Mouse (Mus musculus) limb, embryonic 12.5 days (tissue): Measurements from ENCODE around the gene Arhgap18. TPM values are rescaled to one million over a fixed set of nuclear protein-coding genes. Genes with fewer than 3 reads are reported as not detected.

Source experiments
- ATAC-seq: fragments of 200-750 bp; cut with Nextera tagmentation; 2 replicates; pipeline ENCODE4 v1.8.0; 2017; ENCODE audit warnings: low read depth, moderate TSS enrichment; ENCODE audit not compliant: insufficient number of reproducible peaks, insufficient read depth, low FRiP score, low TSS enrichment
- H3K27ac ChIP-seq: fragments of 300-500 bp; sonication (generic); 2 replicates; pipeline ENCODE4 v1.5.1; 2016; ENCODE audit warnings: mild to moderate bottlenecking, moderate library complexity
- H3K27me3 ChIP-seq: fragments of 300-500 bp; sonication (generic); 2 replicates; pipeline ENCODE4 v1.6.1; 2016; ENCODE audit warnings: mild to moderate bottlenecking, moderate library complexity
- H3K36me3 ChIP-seq: fragments of 300-500 bp; sonication (generic); 2 replicates; pipeline ENCODE4 v1.6.1; 2016; ENCODE audit warnings: mild to moderate bottlenecking, moderate library complexity
- H3K4me1 ChIP-seq: fragments of 300-500 bp; sonication (generic); replicated peaks from 2 replicates; pipeline ENCODE4 v1.6.1; 2016
- H3K4me2 ChIP-seq: fragments of 300-500 bp; sonication (generic); 2 replicates; pipeline ENCODE4 v1.6.1; 2016; ENCODE audit warnings: mild to moderate bottlenecking, moderate library complexity
- H3K4me3 ChIP-seq: fragments of 300-500 bp; sonication (generic); replicated peaks from 2 replicates; pipeline ENCODE4 v1.5.1; 2016; ENCODE audit warnings: mild to moderate bottlenecking
- H3K9ac ChIP-seq: fragments of 300-500 bp; sonication (generic); replicated peaks from 2 replicates; pipeline ENCODE4 v1.6.1; 2016; ENCODE audit warnings: mild to moderate bottlenecking, moderate library complexity
- H3K9me3 ChIP-seq: fragments of 300-500 bp; sonication (generic); 2 replicates; pipeline ENCODE4 v1.6.1; 2016; ENCODE audit warnings: mild to moderate bottlenecking, moderate library complexity
- WGBS: fragments of 180-500 bp; shearing (Covaris S2); methylation state at CpG from one replicate; pipeline ENCODE4 v1.1.7; 2016; 5-methylcytosine and 5-hydroxymethylcytosine counted together
- polyA plus RNA-seq: library from polyadenylated mRNA; unstranded; fragments of >200 nt; fragmentation: Nextera tagmentation; extraction: Ambion mirVana; gene quantifications from 2 replicates; pipeline ENCODE4 v1.2.1, GENCODE M21; 2016

Gene Arhgap18
- polyA plus RNA-seq, 1 experiment from 2014 or later: 16.6 TPM

DNA sequence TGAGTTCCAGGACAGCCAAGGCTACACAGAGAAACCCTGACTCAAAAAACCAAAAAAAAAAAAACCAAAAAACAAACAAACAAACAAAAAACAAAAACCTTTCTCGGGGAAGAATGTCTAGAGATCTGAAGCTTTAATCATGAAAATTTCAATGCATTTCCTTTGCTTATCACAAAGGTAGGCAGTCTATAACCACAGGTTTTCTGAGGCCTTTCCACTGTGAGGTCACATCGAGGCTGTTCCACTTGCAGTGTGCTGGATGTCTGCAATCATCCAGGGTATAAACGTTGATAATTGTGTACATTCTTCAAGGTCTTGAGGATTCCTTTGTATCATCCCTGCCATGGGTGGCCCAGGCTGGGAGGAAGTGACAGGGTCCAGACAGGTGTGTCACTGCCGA, 7.9 kb downstream of the Arhgap18 start:
- no peaks in the 10 kb centered on the region for H3K9me3 ChIP-seq
- H3K27ac ChIP-seq: no peak overlapping the region
- no peaks in the 10 kb centered on the region for H3K27me3 ChIP-seq
- H3K36me3 ChIP-seq: no peaks in the 10 kb centered on the region
- H3K4me2 ChIP-seq: no peak overlapping the region
- no peak for ATAC-seq
- no peak overlapping the region for H3K4me3 ChIP-seq
- H3K9ac ChIP-seq: no peak overlapping the region
- WGBS: 85% methylated on average over 4 of the region's 4 CpGs
- H3K4me1 ChIP-seq: peaks cover 7% of the 10 kb centered on the region

DNA sequence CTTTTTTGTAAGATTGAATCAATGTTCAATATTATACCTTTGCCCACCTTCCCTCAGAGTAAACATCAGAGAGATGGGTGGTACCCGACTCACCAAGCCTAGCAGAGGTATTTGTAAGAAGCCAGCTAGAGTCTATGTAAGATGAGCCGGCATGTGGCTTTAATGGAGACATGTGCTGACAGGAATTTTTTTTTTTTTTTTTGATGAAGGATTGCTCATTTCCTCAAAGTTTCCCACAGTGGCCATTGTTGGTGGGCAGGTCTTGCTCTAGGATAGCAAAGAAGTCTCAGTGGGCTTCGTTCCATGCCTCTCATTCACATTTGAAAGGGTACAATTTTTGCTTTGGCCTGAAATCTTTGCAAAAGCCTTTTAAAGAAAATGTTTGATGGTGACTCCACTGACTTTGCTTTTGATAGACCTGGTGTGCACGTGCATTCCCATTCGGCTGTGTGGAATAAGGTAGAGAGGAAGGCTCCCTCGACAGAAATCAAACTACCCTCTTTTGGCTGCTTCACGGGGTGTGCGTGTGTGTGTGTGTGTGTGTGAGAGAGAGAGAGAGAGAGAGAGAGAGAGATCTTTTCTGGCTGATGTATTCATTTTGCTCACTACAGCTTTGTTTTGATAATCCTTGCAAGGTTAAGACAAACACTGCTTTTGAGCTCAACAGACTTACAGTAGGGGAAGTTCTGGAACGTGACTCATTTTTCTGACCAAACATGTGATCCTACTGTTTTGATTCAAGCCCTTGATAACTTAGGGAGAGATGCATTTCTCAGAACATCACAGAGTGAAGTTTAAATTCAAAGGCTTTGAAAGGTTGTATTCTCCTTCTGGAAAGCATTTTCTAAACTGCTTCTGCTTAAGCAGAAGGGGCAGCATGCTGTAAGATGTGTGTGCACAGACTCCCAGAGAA, 9.0 kb downstream of the Arhgap18 start:
- H3K27ac ChIP-seq: no peak overlapping the region
- H3K4me1 ChIP-seq: peaks cover 7% of the 10 kb centered on the region
- no peak overlapping the region for H3K4me2 ChIP-seq
- no peaks in the 10 kb centered on the region for H3K9me3 ChIP-seq
- WGBS: 69% methylated on average over 9 of the region's 9 CpGs
- H3K9ac ChIP-seq: no peak overlapping the region
- no peaks in the 10 kb centered on the region for H3K27me3 ChIP-seq
- H3K36me3 ChIP-seq: no peaks in the 10 kb centered on the region
- no peak for ATAC-seq
- no peak overlapping the region for H3K4me3 ChIP-seq

DNA sequence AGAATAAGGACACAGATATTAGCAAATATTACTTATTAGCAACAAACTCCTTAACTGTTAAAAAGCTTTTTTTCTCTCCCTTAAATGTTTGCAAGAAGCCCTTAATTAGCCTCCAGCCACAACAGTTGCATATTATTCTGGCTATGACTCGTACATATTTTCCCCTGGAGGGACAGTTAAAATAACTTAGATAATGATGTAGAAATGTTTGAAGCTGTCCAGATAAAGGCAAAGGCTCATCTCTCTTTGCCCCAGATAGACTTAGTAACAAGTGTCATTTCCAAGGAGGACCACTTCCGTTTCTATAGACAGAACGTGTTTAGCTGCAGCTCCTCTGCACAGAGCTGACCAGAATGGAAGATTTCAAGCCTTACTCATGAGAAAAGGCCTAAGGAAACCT, 14.0 kb downstream of the Arhgap18 start:
- no peak overlapping the region for H3K4me3 ChIP-seq
- no peaks in the 10 kb centered on the region for H3K9me3 ChIP-seq
- H3K27ac ChIP-seq: no peak overlapping the region
- no peak overlapping the region for H3K4me2 ChIP-seq
- H3K4me1 ChIP-seq: no peaks in the 10 kb centered on the region
- 76% methylated on average over 3 of the region's 3 CpGs for WGBS
- no peaks in the 10 kb centered on the region for H3K27me3 ChIP-seq
- no peaks in the 10 kb centered on the region for H3K36me3 ChIP-seq
- H3K9ac ChIP-seq: no peak overlapping the region
- no peak for ATAC-seq

DNA sequence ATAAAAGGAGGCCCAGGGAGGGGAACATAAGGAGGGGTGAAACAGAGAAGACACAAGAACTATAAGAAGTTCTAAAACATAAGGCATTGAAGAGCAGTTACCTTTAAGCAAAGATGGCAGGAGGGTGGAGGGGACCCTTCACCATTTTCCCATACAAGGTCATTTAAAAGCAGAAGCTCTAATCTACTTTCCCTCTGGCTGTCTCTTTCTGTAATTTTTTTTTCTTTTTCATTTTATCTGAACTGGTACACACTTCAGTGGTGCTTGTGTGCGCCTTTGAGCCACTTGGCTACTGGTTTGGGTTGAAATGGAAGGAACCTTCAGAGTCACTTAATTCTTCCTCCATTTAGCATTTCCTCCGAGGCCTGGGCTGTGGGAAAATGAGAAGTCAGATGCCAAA, 15.7 kb downstream of the Arhgap18 start:
- Histone ChIP-seq H3K4me2 (no peak overlapping the region), H3K36me3 (no peaks in the 10 kb centered on the region), H3K27me3 (no peaks in the 10 kb centered on the region), H3K9ac (no peak overlapping the region), H3K9me3 (no peaks in the 10 kb centered on the region), H3K4me3 (no peak overlapping the region), H3K4me1 (peaks cover 11% of the 10 kb centered on the region; the same call in 1 of the 2 replicates), H3K27ac (no peak overlapping the region)
- WGBS: 81% methylated on average over 2 of the region's 2 CpGs
- no peak for ATAC-seq

DNA sequence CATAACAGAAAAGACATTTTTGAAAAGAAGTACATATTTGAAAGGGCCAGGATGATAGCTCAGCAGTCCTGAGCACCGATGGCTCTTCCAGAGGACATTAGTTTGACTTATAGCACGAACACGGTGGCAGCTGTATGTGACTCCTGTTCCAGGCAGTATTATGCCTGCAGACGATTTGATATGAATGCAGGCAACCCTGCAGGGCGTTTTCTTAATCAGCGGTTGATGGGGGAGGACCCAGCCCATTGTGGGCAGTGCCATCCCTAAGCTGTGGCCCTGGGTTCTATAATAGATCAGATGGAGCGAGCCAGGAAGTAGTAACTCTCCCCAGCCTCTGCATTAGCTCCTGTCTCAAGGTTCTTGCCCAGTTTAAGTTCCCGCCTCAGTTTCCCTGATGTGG, 16.8 kb downstream of the Arhgap18 start:
- no peak overlapping the region for H3K4me2 ChIP-seq
- no peaks in the 10 kb centered on the region for H3K27me3 ChIP-seq
- H3K9me3 ChIP-seq: no peaks in the 10 kb centered on the region
- H3K4me3 ChIP-seq: no peak overlapping the region
- H3K9ac ChIP-seq: no peak overlapping the region
- no peaks in the 10 kb centered on the region for H3K36me3 ChIP-seq
- H3K27ac ChIP-seq: no peak overlapping the region
- 83% methylated on average over 8 of the region's 8 CpGs for WGBS
- H3K4me1 ChIP-seq: peaks cover 16% of the 10 kb centered on the region; the same call in 1 of the 2 replicates
- ATAC-seq: no peak

DNA sequence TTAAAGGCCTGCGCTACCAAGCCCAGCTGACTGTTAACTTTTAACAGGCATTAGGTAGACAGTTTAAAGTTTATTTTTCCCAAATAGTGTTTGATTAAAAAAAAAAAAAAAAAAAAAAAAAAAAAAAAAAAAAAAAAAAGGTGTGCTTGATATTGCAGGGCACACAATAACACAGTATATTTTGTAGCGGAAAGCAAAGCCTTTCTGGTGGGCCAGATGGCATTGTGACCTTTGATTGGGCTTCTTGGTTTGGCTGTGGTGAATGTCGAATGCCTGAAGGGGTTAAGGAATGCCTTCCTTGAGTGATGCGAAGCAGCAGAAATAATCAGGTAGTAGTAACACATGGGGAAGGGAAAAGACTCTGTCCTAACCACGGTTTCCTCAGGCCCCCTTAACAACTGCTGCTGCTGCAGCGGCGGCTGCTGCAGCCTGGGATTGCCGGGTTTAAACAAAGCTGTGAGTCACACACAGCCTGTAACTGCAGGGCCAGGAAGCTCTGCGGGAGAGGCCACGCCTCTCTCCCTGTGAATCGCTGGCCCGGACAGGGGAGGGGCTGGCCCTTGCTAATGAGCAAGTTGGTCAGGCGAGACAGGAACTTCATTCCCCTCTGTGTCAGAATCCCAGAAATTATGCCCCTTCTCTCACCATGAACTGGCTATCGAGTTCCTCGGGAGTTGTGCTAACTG, 18.9 kb downstream of the Arhgap18 start:
- peaks cover 16% of the 10 kb centered on the region; the same call in 1 of the 2 replicates for H3K4me1 ChIP-seq
- WGBS: 7% methylated on average over 15 of the region's 15 CpGs
- peak overlapping the region; percentile 55 for H3K4me3 ChIP-seq
- ATAC-seq: peak; percentile 96
- peak overlapping the region; percentile 91 for H3K27ac ChIP-seq
- H3K36me3 ChIP-seq: no peaks in the 10 kb centered on the region
- peak overlapping the region; percentile 62 for H3K9ac ChIP-seq
- H3K4me2 ChIP-seq: peak overlapping the region; percentile 84
- no peaks in the 10 kb centered on the region for H3K27me3 ChIP-seq
- H3K9me3 ChIP-seq: no peaks in the 10 kb centered on the region

DNA sequence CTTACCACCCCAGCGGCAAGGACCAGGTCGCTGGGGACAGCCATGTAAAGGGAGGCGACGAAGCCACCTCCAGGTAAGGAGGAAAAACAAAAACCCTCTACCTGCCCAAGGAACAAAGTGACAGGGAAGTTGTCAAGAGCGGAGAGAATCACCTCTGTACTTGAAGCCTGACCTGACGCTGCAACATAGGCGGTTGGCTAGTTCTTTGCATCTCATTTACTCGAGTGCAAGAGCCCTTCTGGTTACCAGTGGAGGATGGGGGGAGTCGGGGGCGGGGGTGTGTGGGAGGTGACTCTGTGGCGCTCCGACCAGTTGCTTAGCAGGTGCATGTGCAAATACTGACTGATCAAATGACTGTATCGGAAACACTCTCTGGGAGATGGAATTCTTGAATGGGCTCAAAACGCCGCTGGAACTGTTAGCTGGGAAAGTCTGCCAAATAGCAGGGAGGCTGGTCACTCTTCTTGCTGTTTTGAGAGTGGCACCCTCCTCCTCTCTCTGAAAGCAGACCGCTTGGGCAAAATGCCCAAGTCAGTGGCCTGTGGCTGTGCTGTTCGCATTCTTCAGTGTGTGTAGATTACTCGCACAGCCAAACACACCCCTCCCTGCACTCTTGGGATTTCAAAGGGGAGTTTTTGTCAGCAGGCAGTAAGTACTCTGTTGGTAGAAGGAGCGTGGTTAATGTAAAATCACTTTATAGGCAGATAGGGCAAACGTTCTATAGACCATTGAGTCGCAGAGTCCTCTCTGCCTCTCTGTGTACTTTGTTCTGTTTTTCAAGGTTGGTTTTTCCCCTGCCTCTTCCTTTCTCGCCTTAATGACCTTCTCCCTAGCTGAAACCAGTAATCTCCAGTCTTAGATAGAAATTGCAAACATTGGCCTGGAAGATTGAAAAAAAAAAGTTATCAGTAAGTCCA, 19.7 kb downstream of the Arhgap18 start:
- peak; percentile 69; the same call in 1 of the 2 replicates for ATAC-seq
- Histone ChIP-seq H3K4me2 (peak overlapping the region; percentile 84), H3K4me1 (peaks cover 16% of the 10 kb centered on the region; the same call in 1 of the 2 replicates), H3K9me3 (no peaks in the 10 kb centered on the region), H3K27me3 (no peaks in the 10 kb centered on the region), H3K4me3 (peak overlapping the region; percentile 55), H3K36me3 (no peaks in the 10 kb centered on the region), H3K9ac (peak overlapping the region; percentile 62), H3K27ac (peak overlapping the region; percentile 91)
- WGBS: 4% methylated on average over 22 of the region's 22 CpGs

DNA sequence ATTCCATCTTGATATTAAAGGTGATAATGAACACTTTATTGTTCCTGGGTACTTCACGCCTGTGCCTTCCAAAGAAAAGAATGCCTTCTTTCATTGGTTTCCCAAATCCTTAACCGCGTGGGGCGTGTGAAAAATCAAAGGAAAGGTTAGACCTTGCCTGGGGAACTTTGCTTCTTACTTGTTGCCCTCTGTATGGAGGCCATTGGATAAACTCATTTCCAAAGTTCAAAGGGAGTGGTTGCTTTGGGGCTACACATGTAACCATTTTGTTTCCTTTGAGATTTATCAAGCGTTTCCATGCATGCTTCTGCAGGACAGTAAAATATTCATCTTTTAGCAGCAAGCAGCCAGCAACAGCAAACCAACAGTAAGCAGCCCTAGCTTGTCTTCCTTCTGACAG, 20.3 kb downstream of the Arhgap18 start:
- H3K4me1 ChIP-seq: peaks cover 16% of the 10 kb centered on the region; the same call in 1 of the 2 replicates
- no peak for ATAC-seq
- no peaks in the 10 kb centered on the region for H3K27me3 ChIP-seq
- WGBS: 56% methylated on average over 5 of the region's 5 CpGs
- H3K4me3 ChIP-seq: peak overlapping the region; percentile 55
- no peaks in the 10 kb centered on the region for H3K9me3 ChIP-seq
- H3K27ac ChIP-seq: no peak overlapping the region
- no peak overlapping the region for H3K9ac ChIP-seq
- no peaks in the 10 kb centered on the region for H3K36me3 ChIP-seq
- H3K4me2 ChIP-seq: peak overlapping the region; percentile 84

DNA sequence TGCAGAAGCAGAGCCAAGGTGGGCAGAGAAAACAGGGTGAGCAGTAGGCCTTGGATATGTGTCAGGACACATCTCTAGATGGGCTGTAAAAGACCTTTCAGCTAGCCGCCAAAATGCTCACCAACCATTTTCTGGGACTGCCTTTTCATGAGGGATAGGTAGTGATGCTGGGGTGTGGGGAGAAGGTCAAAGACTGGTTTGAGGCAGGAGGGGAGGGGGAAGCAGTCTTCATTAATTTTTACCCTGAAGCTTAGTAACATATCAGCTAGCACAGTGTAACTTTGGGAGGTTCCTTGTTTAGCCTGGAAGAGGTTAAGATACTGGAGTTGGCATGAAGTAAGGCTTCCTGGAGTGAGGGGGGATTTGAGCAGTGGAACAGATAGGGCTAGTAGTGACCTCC, 21.0 kb downstream of the Arhgap18 start:
- H3K9me3 ChIP-seq: no peaks in the 10 kb centered on the region
- ATAC-seq: no peak
- H3K4me1 ChIP-seq: peaks cover 16% of the 10 kb centered on the region; the same call in 1 of the 2 replicates
- no peak overlapping the region for H3K9ac ChIP-seq
- no peak overlapping the region for H3K27ac ChIP-seq
- no peak overlapping the region; the same call in 1 of the 2 replicates for H3K4me3 ChIP-seq
- H3K4me2 ChIP-seq: peak overlapping the region; percentile 84
- 92% methylated on average over 1 of the region's 1 CpGs for WGBS
- H3K36me3 ChIP-seq: no peaks in the 10 kb centered on the region
- no peaks in the 10 kb centered on the region for H3K27me3 ChIP-seq

DNA sequence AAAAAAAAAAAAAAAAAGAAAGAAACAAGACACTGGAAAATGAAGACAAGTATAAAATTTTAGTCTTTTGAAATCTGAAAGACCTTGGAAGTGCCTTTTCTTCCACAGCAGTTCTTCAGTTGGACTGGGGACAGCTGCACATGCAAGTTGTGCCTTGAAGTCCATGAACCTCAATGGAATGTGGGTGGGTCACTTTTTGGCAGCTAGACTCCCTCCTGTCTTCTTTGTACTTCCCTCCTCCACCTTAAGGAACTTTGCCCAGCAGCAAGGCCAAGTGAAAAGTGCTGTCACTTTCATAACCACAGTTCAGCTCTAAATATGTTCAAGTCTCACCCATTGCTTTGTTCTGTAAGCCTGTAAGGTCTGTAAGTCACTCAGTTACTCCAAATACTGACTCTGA, 23.2 kb downstream of the Arhgap18 start:
- Histone ChIP-seq H3K4me1 (peaks cover 26% of the 10 kb centered on the region), H3K9ac (no peak overlapping the region), H3K36me3 (no peaks in the 10 kb centered on the region), H3K27me3 (no peaks in the 10 kb centered on the region), H3K4me2 (no peak overlapping the region), H3K4me3 (no peak overlapping the region), H3K9me3 (no peaks in the 10 kb centered on the region), H3K27ac (no peak overlapping the region)
- no peak for ATAC-seq

DNA sequence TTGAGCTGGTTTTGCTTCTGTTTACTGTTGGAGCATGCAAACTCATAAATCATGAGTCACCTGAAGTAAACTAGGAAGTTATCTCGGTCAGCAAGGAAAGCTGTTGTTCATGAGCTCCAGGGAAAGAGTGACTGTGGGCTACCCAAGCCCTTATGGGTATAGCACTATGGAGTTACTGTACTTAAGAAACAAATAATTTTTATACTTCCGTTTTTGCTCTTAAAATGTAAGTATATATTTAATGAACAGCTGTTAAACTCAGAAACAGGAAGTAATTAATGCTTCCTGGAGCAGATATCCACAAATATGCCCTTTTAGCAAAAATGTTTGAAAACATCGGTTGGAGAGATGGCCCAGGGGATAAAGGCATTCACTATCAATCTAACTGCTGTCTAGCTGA, 27.4 kb downstream of the Arhgap18 start:
- no peak overlapping the region for H3K9ac ChIP-seq
- H3K36me3 ChIP-seq: no peaks in the 10 kb centered on the region
- peaks cover 13% of the 10 kb centered on the region for H3K4me1 ChIP-seq
- no peak overlapping the region for H3K27ac ChIP-seq
- H3K4me2 ChIP-seq: no peak overlapping the region
- H3K27me3 ChIP-seq: no peaks in the 10 kb centered on the region
- no peak overlapping the region for H3K4me3 ChIP-seq
- WGBS: 36% methylated on average over 3 of the region's 3 CpGs
- no peak for ATAC-seq
- no peaks in the 10 kb centered on the region for H3K9me3 ChIP-seq
